Mouse (Mus musculus) megakaryocyte, adult 5-6 weeks (primary cell): ENCODE results near the gene Mtr. TPM values are rescaled to one million over a fixed set of nuclear protein-coding genes. Genes with fewer than 3 reads are reported as not detected.

Source experiments
- ATAC-seq: 2 replicates; pipeline ENCODE4 v1.8.0; 2016; ENCODE audit warnings: mild to moderate bottlenecking, inconsistent platforms; ENCODE audit not compliant: poor library complexity, severe bottlenecking
- total RNA-seq, 2 experiments: library from RNA; stranded (forward) in 1 of 2; stranded (reverse) in 1 of 2; fragments of 153-499, 151-499 nt in 1 of 2; fragments of 221-1000, 200-1000 nt in 1 of 2; gene quantifications; 2 replicates each; pipeline versions ENCODE4 v1.2.3 to v1.2.4; 2015 to 2017

Mtr gene
- total RNA-seq, 2 experiments from 2014 or later: 8.5 to 14.4 TPM

GRCm38 (mm10) chr13:12245938-12246337, 12.0 kb downstream of the Mtr start:
- ATAC-seq: no peak

DNA sequence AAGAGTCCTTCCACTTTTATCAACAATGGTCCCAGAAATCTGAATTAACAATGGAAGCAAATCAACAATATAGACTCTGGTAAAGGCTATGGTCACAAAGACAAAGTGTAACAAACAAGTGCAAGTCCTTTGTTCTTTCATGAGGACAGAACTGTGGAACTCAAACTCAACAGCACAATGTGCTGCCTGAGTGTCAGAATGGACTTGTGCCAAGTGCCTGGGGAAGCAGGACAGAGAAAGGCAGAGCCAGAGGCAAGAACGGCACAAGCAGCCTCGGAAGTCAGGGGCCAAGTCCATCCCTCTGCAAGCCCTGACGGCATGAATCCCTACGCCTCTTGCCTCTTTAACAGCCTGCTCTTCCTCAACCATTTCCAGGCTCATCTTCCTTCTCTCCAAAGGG, 13.9 kb downstream of the Mtr start:
- no peak for ATAC-seq

DNA sequence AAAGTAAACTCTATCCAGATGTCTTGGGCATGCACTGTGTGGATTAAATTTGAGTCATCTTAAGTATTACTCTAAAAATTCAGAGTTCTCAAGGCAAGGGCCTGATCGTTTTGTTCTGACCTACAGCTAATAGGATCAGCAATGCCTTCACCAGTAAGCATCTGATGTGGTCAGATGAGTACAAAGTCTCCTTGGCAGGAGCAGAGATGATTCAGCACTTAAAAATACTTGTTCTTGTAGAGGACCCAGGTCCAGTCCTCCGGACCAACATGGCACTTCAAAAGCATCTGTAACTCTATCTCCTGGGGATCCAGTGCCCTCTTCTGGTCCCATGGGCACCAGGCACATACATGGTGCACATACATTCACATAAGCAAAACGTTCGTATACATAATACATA, 25.8 kb downstream of the Mtr start:
- ATAC-seq: no peak

DNA sequence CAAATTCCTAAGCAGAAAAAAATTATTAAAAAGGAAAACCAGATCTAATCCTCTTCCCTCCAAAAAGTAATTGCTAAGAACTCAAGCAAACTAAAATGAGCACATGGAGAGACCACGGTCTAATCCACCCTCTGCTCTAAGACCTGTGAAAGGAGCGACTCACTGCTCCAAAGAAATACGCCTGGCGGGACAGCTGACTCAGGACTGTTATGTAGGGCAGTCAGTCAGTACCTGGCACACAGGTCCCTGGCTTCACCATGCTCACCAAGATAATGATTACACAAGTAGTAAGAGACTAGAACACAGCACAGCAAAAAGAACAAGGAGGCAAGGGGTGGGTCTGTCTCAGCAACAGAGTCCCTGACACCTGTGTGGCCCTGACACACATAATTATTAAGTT, 29.7 kb downstream of the Mtr start:
- no peak for ATAC-seq

DNA sequence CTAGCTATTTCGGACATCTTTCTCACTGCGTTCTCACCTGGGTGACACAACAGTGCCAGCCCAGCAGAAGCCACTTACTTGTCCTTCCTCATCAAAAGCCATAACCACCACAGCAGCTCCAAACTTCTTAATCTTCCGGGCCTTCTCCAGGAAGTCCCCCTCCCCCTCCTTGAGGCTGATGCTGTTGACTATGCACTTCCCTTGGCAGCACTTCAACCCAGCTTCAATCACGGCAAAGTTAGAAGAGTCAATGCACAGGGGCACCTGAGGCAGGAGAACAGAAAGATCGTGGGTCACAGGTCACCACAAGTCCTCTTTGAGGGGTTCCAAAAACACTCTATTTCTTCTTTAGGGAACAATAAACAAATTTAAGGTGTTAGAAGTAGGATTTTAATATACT, 30.3 kb downstream of the Mtr start:
- no peak for ATAC-seq

DNA sequence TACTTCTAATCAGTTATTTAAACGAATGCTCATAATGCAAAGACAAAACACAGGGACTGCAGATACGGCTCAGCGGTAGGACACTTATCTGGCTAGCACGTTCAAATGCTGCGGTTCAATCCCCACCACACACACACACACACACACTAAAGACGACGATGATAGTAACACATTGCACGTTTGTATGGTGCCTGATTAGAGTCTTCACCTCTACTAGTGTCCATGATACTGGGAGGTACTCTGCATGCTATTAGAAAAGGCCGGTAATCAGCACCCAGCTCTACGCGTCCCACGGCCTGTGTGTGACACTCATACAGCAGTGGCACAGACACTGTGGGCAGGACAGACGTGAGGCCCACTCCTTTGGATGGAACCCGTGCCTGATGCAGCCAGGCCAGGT, 39.3 kb downstream of the Mtr start:
- ATAC-seq: no peak

DNA sequence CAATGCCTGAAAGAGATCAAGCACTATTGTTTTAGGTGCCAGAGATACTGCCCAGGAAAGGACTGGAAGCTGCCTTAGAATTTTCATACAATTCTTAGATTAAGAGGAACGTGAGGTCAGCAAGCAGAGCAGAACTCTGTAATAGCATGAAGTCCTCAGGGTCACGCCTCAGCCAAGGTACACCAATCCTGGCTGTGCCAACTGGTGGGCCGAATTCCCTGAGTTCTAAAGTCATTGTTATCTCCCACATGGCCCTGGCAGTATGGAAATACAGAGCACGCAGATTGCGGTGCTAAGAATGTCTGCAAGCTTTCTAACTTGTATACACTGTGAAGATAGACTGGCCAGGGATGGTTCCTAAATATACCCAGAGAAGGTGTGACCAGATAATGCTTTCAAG, 43.0 kb downstream of the Mtr start:
- ATAC-seq: no peak

- no peak for ATAC-seq
Observed at GRCm38 (mm10) chr13:12211058-12211457, 46.9 kb downstream of the Mtr start.

- ATAC-seq: peak; percentile 90
Observed at GRCm38 (mm10) chr13:12210023-12210762, 47.7 kb downstream of the Mtr start.

DNA sequence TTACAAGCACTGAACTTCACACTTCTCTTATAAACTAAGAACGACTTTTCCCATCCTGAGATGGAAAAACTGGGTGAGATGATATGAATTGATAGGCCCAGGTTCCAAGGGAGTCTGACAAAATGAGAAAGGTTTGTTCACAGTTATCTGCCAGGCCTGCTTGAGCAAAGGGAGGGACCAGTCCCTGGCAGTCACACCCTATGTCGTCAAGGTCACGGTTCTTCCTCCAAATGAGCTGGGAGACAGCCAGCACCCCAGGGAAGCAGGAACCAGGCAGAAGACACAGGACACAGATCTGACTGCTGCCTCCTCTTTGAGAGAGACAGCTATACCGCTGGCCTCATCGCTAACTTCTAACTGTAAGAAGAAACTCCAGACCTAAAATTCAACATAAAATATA, 57.5 kb downstream of the Mtr start:
- ATAC-seq: no peak

GRCm38 (mm10) chr13:12198486-12198885, 59.4 kb downstream of the Mtr start:
- ATAC-seq: no peak

DNA sequence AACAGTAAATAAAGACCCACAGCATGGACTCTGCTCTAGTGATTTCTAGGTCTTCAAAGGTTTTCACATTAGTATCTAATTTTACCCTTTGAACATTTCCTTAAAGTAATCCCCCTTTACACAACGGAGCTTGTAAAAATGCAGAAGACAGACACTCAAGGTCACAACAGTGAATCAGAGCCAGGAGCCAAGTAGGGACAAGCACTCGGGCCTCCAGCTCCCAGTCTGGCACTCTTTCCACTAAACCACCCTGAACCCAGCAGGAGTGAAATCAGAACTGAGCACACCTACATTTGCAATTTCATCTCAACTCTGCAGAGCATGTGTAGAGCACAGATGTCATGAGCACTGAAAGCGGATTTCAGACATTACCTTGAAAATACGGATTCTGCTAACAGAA, 61.1 kb downstream of the Mtr start:
- ATAC-seq: no peak

DNA sequence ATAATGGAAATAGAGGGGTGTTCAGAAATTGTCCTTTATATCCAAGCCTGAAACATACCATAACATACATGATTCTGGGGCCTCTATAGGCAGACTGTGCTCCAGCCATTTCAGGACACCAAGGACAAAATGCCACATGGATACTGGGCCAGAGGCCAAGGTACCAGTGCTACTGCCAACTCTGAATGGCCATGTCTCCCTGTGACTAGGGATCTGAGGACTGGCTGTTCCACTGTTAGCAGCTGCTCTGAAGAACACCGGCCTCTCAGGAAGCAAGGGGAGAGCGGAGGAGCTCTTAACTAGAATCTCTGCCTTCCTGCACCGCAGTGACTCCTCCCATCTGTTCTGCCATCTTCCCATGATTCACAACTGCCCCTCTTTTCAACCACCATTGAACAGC, 61.9 kb downstream of the Mtr start:
- ATAC-seq: no peak

- ATAC-seq: no peak
Observed at GRCm38 (mm10) chr13:12194942-12195662, 62.8 kb downstream of the Mtr start.

GRCm38 (mm10) chr13:12189219-12189618, 68.7 kb downstream of the Mtr start:
- ATAC-seq: no peak

GRCm38 (mm10) chr13:12188804-12189203, 69.1 kb downstream of the Mtr start:
- ATAC-seq: no peak

GRCm38 (mm10) chr13:12179481-12179880, 78.4 kb downstream of the Mtr start:
- no peak for ATAC-seq

- ATAC-seq: no peak
Observed at GRCm38 (mm10) chr13:12176761-12177160, 81.2 kb downstream of the Mtr start.

DNA sequence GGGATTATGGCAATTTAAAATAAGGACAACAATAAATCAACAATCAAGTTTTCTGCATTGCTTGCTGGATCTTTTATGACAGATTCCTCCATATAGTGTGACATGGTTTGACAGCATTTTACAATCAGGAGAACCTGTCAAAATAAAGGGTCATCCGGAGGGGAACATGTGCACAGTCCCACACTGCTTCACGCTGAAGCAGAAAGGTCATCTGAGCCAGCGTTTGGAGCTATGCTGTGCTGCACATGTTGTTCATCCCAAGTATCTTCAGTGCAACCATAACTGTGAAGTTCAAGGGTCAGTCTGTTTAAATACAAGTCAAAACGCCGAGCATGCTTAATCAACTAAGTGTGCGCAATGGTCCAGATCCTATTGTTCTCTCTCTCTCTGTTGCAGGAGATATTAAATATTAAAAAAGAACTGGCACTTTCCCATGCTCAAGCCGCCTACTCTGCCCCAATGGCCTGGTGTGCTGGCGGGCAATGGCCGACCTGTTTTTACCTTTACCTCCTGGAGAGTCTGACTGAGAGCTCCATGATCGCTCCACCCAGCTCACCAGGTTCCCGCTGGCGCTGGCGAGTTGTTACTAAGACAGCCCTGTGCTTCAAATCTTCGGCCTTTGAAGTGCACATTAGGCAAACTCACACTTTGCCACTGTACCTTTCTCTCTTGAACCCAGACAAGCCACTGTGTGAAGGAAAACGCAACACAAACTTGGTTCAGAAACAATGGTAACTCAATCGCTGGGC, 81.8 kb downstream of the Mtr start:
- ATAC-seq: no peak

DNA sequence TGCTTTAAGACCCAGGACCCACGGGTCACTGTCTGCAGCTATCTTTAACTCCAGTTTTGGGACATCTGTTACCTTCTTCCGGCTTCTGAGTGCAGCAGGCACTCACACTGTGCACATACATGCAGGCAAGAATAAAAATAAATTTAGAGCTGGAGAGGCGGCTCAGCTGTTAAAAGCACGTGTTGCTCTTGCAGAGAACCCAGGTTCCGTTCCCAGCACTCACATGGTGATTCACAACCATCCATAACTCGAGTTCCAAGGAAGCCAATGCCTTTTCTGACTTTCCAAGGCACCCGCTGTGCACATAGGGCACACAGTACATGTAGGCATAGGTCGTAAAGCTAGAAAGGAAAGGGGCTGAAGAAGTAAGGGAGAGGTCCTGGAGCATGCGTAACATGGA, 90.6 kb downstream of the Mtr start:
- no peak for ATAC-seq

GRCm38 (mm10) chr13:12166386-12166785, 91.5 kb downstream of the Mtr start:
- ATAC-seq: no peak
